ENCODE assay signal across 8 mouse cellular contexts in the genomic region with DNA sequence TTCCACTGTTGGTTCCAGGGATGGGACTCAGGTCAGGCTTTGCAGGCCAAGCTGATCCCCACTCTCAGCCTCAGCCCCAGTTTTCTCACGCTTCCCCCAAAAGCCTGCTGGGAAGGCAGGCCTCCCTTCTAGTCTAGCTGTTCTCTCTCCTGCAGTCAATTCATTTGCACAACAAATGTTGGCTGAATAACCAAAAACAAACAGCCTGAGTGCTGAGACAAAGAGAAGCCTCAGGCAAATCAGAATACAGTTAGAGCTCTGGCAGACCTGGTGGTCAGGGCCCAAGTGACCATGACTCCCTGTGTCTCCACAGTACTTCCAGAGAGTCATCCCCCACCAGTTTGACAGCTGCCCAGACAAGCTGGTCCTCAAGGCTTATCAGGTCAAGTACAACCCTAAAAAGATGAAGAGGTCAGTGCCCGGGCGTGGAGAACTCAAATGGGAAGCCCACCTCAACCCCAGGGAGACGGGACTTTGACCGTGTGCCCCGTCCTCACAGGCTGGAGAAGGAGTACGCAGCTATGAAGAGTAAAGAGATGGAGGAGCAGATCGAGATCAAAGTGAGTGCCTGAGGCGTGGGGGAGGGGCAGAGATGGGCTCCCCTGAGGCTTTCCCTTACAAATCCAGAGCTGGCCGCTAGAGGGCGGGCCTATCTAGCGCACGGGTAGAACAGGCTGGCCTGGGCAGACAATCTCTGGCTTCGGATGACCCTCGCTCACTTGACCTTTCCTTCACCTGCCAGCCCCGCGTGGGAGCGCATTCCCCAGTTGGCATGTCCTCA. TPM values are rescaled to one million over a fixed set of nuclear protein-coding genes. Genes with fewer than 3 reads are reported as not detected.
DNase-seq lines count a peak whose midpoint lies in the region; ATAC-seq lines count a peak whose summit lies in the region.

No protein-coding gene starts in this region.

- 10% methylated on average over 18 of the region's 18 CpGs for WGBS in intestine, embryonic 14.5 days

- no peak overlapping the region; the same call in 1 of the 2 replicates for H3K4me2 ChIP-seq in intestine, embryonic 14.5 days (ENCODE audit: low read length)

- no peaks in the 10 kb centered on the region for H3K9me3 ChIP-seq in intestine, embryonic 14.5 days (ENCODE audit: control insufficient read depth, low read length)

- peaks cover 8% of the 10 kb centered on the region; the same call in 1 of the 2 replicates for H3K36me3 ChIP-seq in intestine, embryonic 14.5 days (ENCODE audit: control insufficient read depth, insufficient read depth, low read length)

- no peak overlapping the region for H3K4me3 ChIP-seq in intestine, embryonic 14.5 days (ENCODE audit: low read depth, low read length)

- intact Hi-C loops in gastrocnemius, postnatal 36 days (cut with DNase I), result loop anchor here (2.0 to 5.0 kb wide), 3 partner anchors 42 to 324 kb away; no protein-coding TSS in a partner anchor
- intact Hi-C loops in left cerebral cortex, postnatal 10 days (cut with DNase I), result no loop called here

- peak; percentile 84 for ATAC-seq in intestine, embryonic 14.5 days (replicated peaks; ENCODE audit: low FRiP score, low TSS enrichment, low read depth)
- ATAC-seq in megakaryocyte-erythroid progenitor cell, adult 5-6 weeks (replicated peaks; ENCODE audit: low FRiP score, low TSS enrichment, poor library complexity, severe bottlenecking), result peak; percentile 85

- H3K27ac ChIP-seq in intestine, embryonic 14.5 days (ENCODE audit: low read depth), result peak overlapping the region; percentile 48; the same call in 1 of the 2 replicates

- peak; percentile 88 to 94 for DNase-seq in adrenal gland, adult 18-20 months (ENCODE audit: low spot score in 2 of 2)
- DNase-seq in embryo, embryonic 11 days, result peak; percentile 91
- DNase-seq in gastrocnemius, postnatal 36 days, result peak; percentile 80 to 82
- DNase-seq in intestine, embryonic 14.5 days (ENCODE audit: low spot score), result peak; percentile 95
- DNase-seq in left cerebral cortex, postnatal 10 days (ENCODE audit: extremely low spot score in 1 of 2, low spot score in 2 of 2), result peak; percentile 87 to 93
- peak; percentile 92 to 93 for DNase-seq in right cerebral cortex, postnatal 10 days (ENCODE audit: low spot score in 2 of 2)
- DNase-seq in urinary bladder, postnatal 14 days (ENCODE audit: low spot score), result peak; percentile 90

- H3K9ac ChIP-seq in intestine, embryonic 14.5 days (ENCODE audit: low read length), result no peak overlapping the region

- H3K27me3 ChIP-seq in intestine, embryonic 14.5 days (replicated peaks; ENCODE audit: control insufficient read depth, insufficient read depth, low read length), result no peaks in the 10 kb centered on the region

- peaks cover 4% of the 10 kb centered on the region; the same call in 1 of the 2 replicates for H3K4me1 ChIP-seq in intestine, embryonic 14.5 days (replicated peaks; ENCODE audit: control insufficient read depth, insufficient read depth, low read length)

RNA-seq across cellular contexts. Expression of a gene that starts 24.3 kb away (rescaled TPM):
- 1 to 10 TPM; 3.5 to 6.1 TPM for total RNA-seq in adrenal gland, adult 18-20 months (2021)
- total RNA-seq in gastrocnemius, postnatal 36 days (2021), result not detected
- 5.4 and 6.6 TPM in 2 replicates for polyA plus RNA-seq in intestine, embryonic 14.5 days (2014; fragmentation: Nextera tagmentation; extraction: Ambion mirVana)
- 10 to 100 TPM; 60.1 to 63.3 TPM for total RNA-seq in left cerebral cortex, postnatal 10 days (2021)
- total RNA-seq in megakaryocyte-erythroid progenitor cell, adult 5-6 weeks (2014; fragmentation: Nextera tagmentation), result 0.30 TPM in 1 of 2 replicates, not detected in the other
- total RNA-seq in megakaryocyte-erythroid progenitor cell, adult 5-6 weeks (2017), result not detected in 2 replicates

RNA-seq across cellular contexts. Expression of a gene that starts 26.6 kb away (rescaled TPM):
- 10 to 100 TPM; 37.4 to 38.8 TPM for total RNA-seq in adrenal gland, adult 18-20 months (2021)
- 10 to 100 TPM; 12.1 to 12.3 TPM for total RNA-seq in gastrocnemius, postnatal 36 days (2021)
- polyA plus RNA-seq in intestine, embryonic 14.5 days (2014; fragmentation: Nextera tagmentation; extraction: Ambion mirVana), result 20.2 and 21.2 TPM in 2 replicates
- total RNA-seq in left cerebral cortex, postnatal 10 days (2021), result 100 to 1,000 TPM; 127 to 130 TPM
- 5.0 and 9.1 TPM in 2 replicates for total RNA-seq in megakaryocyte-erythroid progenitor cell, adult 5-6 weeks (2014; fragmentation: Nextera tagmentation)
- total RNA-seq in megakaryocyte-erythroid progenitor cell, adult 5-6 weeks (2017), result 7.4 and 9.7 TPM in 2 replicates

RNA-seq across cellular contexts. Expression of a gene that starts 33.6 kb away (rescaled TPM):
- 10 to 100 TPM; 20.8 to 31.1 TPM for total RNA-seq in adrenal gland, adult 18-20 months (2021)
- under 1 TPM in 1 of 2 experiments, not detected in 1; 0.07 TPM for total RNA-seq in gastrocnemius, postnatal 36 days (2021)
- polyA plus RNA-seq in intestine, embryonic 14.5 days (2014; fragmentation: Nextera tagmentation; extraction: Ambion mirVana), result 0.81 and 1.3 TPM in 2 replicates
- not detected for total RNA-seq in left cerebral cortex, postnatal 10 days (2021)
- total RNA-seq in megakaryocyte-erythroid progenitor cell, adult 5-6 weeks (2014; fragmentation: Nextera tagmentation), result not detected in 2 replicates
- not detected in 2 replicates for total RNA-seq in megakaryocyte-erythroid progenitor cell, adult 5-6 weeks (2017)

RNA-seq across cellular contexts. Expression of a gene that starts 45.5 kb away (rescaled TPM):
- 10 to 100 TPM; 79.0 to 93.2 TPM for total RNA-seq in adrenal gland, adult 18-20 months (2021)
- total RNA-seq in gastrocnemius, postnatal 36 days (2021), result 10 to 100 TPM; 75.8 to 82.8 TPM
- polyA plus RNA-seq in intestine, embryonic 14.5 days (2014; fragmentation: Nextera tagmentation; extraction: Ambion mirVana), result 17.9 and 19.1 TPM in 2 replicates
- 10 to 100 TPM; 59.8 to 68.6 TPM for total RNA-seq in left cerebral cortex, postnatal 10 days (2021)
- total RNA-seq in megakaryocyte-erythroid progenitor cell, adult 5-6 weeks (2014; fragmentation: Nextera tagmentation), result 45.9 and 54.5 TPM in 2 replicates
- total RNA-seq in megakaryocyte-erythroid progenitor cell, adult 5-6 weeks (2017), result 28.6 and 36.7 TPM in 2 replicates

RNA-seq across cellular contexts. Expression of a gene that starts 45.7 kb away (rescaled TPM):
- total RNA-seq in adrenal gland, adult 18-20 months (2021), result 1 to 10 TPM in 1 of 2 experiments, under 1 TPM in 1; 0.93 to 1.5 TPM
- total RNA-seq in gastrocnemius, postnatal 36 days (2021), result under 1 TPM in 1 of 2 experiments, not detected in 1; 0.20 TPM
- 1.4 and 1.7 TPM in 2 replicates for polyA plus RNA-seq in intestine, embryonic 14.5 days (2014; fragmentation: Nextera tagmentation; extraction: Ambion mirVana)
- total RNA-seq in left cerebral cortex, postnatal 10 days (2021), result 1 to 10 TPM in 1 of 2 experiments, not detected in 1; 1.6 TPM
- 0.90 TPM in 1 of 2 replicates, not detected in the other for total RNA-seq in megakaryocyte-erythroid progenitor cell, adult 5-6 weeks (2014; fragmentation: Nextera tagmentation)
- 0.75 TPM in 1 of 2 replicates, not detected in the other for total RNA-seq in megakaryocyte-erythroid progenitor cell, adult 5-6 weeks (2017)

Comparison
In these comparisons a context has a peak if more than half of its experiments do, and no peak if none do; other contexts are left out.
1. RNA of a gene that starts 24.3 kb away (total RNA-seq): 60.1 to 63.3 TPM in left cerebral cortex, postnatal 10 days; 3.5 to 6.1 TPM in adrenal gland, adult 18-20 months, not detected in gastrocnemius, postnatal 36 days and 0.30 TPM in megakaryocyte-erythroid progenitor cell, adult 5-6 weeks; every median in the first group is over 4 times any median in the second.
2. RNA of a gene that starts 33.6 kb away (total RNA-seq): 20.8 to 31.1 TPM in adrenal gland, adult 18-20 months; 0.07 TPM in gastrocnemius, postnatal 36 days, not detected in left cerebral cortex, postnatal 10 days and not detected in megakaryocyte-erythroid progenitor cell, adult 5-6 weeks; every median in the first group is over 10 times any median in the second.
3. Peak in every context shown above with its lines, with median percentiles within 50 percentile points of each other: DNase-seq.